Mouse (Mus musculus): ENCODE results near the gene Gm11639.

Gm11639 gene

GRCm38 (mm10) chr11:105158047-105158446, 472.5 kb downstream of the Gm11639 start:
- peak; percentile 44 for DNase-seq

- DNase-seq: no peak
Measured at GRCm38 (mm10) chr11:105159673-105160360, 474.3 kb downstream of the Gm11639 start.

GRCm38 (mm10) chr11:105161411-105161810, 475.9 kb downstream of the Gm11639 start:
- no peak for DNase-seq

DNA sequence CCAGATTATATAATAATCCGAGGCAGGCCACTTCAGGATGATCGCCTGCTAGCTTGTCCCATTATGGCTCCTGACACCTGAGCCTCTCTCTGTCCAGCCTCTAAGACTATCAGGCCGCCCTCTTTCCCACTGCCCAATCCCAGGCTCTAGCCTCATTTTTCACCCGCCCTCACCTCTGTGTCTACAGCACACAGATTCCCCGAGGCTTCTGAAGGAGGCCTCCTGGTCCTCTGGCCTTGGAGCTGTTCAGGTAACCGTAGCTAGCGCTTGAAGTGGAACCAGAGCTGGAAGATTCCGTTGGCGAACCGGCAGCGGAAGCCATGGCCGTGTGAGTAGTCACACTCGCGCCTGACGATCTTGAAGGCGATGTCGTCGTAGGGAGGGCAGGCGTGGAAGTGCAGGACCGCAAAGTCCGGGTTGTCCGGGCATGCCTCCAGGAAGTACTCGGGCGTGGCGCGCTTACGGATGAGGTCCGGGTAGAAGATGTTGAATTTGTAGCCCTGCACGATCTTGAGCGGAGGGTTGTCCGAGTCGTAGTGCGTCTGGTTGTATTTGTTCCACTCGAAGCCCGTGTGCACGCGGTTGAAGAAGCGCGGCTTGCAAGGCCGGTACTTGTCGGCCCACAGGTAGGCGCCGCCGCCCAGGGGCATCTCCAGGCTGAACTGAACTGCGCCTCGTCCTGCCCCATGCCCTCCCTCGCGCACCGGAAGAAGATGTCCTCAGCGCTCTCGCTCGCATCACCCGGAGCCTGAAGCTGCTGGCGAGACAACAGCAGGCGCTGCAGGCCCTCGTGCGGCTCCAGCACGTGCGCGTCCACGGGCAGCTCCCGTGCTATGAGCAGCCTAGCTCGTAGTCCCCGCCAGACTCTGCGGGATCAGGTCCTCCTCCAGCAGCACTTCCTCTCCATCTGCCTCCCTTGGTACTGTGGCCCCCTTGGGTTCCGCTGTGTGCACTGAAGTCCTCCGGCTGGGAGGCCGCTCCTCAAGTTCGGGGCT, 479.3 kb downstream of the Gm11639 start:
- DNase-seq: no peak

GRCm38 (mm10) chr11:105166780-105167179, 481.3 kb downstream of the Gm11639 start:
- no peak for DNase-seq

Measured in kidney, adult 9 months (tissue).